Mouse (Mus musculus): Measurements from ENCODE around the gene Sufu.

DNA sequence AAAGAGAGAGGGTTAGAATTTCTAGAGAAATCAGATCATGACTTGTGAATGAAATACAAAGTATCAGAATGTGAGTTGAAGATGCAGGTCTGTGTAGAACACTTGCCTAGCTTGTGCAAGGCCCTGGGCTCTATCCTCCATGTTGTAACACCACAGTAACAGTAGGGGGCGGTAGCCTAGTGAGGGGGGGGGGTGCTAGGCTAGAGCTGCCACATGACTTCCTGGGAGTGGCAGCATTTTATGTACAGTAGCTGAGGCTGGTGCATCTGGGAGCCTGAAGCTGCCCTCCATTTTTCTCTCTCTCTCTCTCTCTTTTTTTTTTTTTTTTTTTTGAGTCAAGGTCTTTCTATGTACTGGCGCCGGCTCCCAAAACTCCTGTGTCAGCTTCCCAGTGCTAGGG lies 114.1 kb downstream of the Sufu start:
- peak; percentile 43; the same call in 1 of the 2 replicates for TF ChIP-seq HCFC1 (IDR thresholded peaks at IDR 0.05; ENCODE audit: low read depth, low read length)
- peak; percentile 73 to 79 (median 79) for TF ChIP-seq CTCF (IDR thresholded peaks at IDR 0.05 in 2 of 3, conservative IDR thresholded peaks at IDR 0.05 in 1 of 3; ENCODE audit: control insufficient read depth in 1 of 3, insufficient read depth in 1 of 3, low read depth in 2 of 3, low read length in 3 of 3, poor library complexity in 1 of 3, severe bottlenecking in 1 of 3)
- no peak for TF ChIP-seq CHD2 (IDR thresholded peaks at IDR 0.05; ENCODE audit: low read length)
- peak in 1 of 2 experiments; percentile 34; a peak in 2 of 4 replicates for TF ChIP-seq EP300 (IDR thresholded peaks at IDR 0.05; ENCODE audit: low read depth in 1 of 2, low read length in 2 of 2)
- peak; percentile 43 for TF ChIP-seq SMC3 (IDR thresholded peaks at IDR 0.05; ENCODE audit: low read depth, low read length)
- TF ChIP-seq MEF2A (IDR thresholded peaks at IDR 0.05; ENCODE audit: extremely low read depth, insufficient replicate concordance, low read depth, low read length, poor library complexity, severe bottlenecking), result no peak
- no peak for TF ChIP-seq GATA1 (IDR thresholded peaks at IDR 0.05; ENCODE audit: low read depth, low read length)
- no peak for TF ChIP-seq TCF12 (IDR thresholded peaks at IDR 0.05; ENCODE audit: low read depth, low read length)
- no peak for TF ChIP-seq UBTF (IDR thresholded peaks at IDR 0.05; ENCODE audit: borderline replicate concordance, insufficient read depth, low read depth, low read length)
- no peak for TF ChIP-seq POLR2AphosphoS2 (IDR thresholded peaks at IDR 0.05; ENCODE audit: low read length)
- peak; percentile 85 for TF ChIP-seq USF1 (IDR thresholded peaks at IDR 0.05; ENCODE audit: low read depth, low read length)
- TF ChIP-seq POLR2A (IDR thresholded peaks at IDR 0.05; ENCODE audit: control insufficient read depth in 1 of 2, insufficient read depth in 1 of 2, low read depth in 1 of 2, low read length in 2 of 2, poor library complexity in 1 of 2), result no peak
- TF ChIP-seq RCOR1 (IDR thresholded peaks at IDR 0.05; ENCODE audit: low read depth, low read length), result no peak
